Mouse (Mus musculus): ENCODE measurements at regions not wholly inside any gene's neighbourhood (a gene's known extent, or its start where the extent isn't known, plus 50 kb on each side); places are given as distances from the start of the nearest gene placed in this dataset.

DNA sequence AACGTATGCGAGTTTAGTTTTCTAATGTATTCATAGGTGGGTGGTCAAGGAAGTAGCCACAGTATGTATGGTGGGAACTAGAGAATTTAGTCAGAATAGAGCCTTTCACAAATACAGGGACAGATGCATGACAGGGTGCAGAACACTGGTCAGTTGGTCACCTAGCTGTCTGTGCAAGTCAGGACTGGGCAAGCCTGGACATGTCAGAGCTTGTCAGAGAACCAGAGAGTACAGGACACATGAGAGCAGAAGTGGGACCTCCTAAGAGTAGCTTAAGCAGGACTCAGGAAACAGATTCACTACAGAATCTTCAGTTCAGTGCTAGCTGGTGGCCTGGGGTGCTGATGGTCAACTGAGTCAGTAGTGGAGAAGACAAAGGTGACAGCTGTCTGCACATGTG is 395.7 kb upstream of the Tnp1 start:
- TF ChIP-seq CTCF (conservative IDR thresholded peaks at IDR 0.05; ENCODE audit: insufficient read depth, insufficient read length, low read depth, low read length) (no peak), POLR2A (IDR thresholded peaks at IDR 0.05; ENCODE audit: low read depth, low read length) (no peak)
